Mouse (Mus musculus): Measurements from ENCODE around the gene Gtf2ird1.

- TF ChIP-seq POU5F1 (IDR thresholded peaks at IDR 0.05; ENCODE audit: borderline replicate concordance, low read length) (no peak), CTCF (conservative IDR thresholded peaks at IDR 0.05; ENCODE audit: low read length) (no peak)
Observed at GRCm38 (mm10) chr5:134425601-134426000, 30.9 kb downstream of the Gtf2ird1 start.
